Mouse (Mus musculus) midbrain, embryonic 14.5 days (tissue): ENCODE data around the gene Rab27a. TPM values are rescaled to one million over a fixed set of nuclear protein-coding genes. Genes with fewer than 3 reads are reported as not detected.
"Not testable (repeated sequence)": the region's sequence is repeated elsewhere in the genome, so short reads cannot be mapped to it uniquely, and the experiment has no call there.

Experiments
- ATAC-seq: fragments of 200-750 bp; cut with Nextera tagmentation; 2 replicates; pipeline ENCODE4 v1.8.0; 2017; ENCODE audit warnings: moderate number of reproducible peaks, moderate library complexity; ENCODE audit not compliant: low FRiP score, low TSS enrichment
- DNase-seq: peaks from one replicate; pipeline ENCODE4 v3.0.0-alpha.2; 2015
- H3K27ac ChIP-seq: fragments of 300-500 bp; sonication (generic); replicated peaks from 2 replicates; pipeline ENCODE4 v1.5.1; 2014; ENCODE audit warnings: mild to moderate bottlenecking, low read depth, low read length, moderate library complexity
- H3K27me3 ChIP-seq: fragments of 300-500 bp; sonication (generic); 2 replicates; pipeline ENCODE4 v1.6.1; 2014; ENCODE audit warnings: low read length, control low read depth, mixed read lengths; ENCODE audit not compliant: control insufficient read depth, insufficient read depth
- H3K36me3 ChIP-seq: fragments of 300-500 bp; sonication (generic); 2 replicates; pipeline ENCODE4 v1.6.1; 2014; ENCODE audit warnings: low read length, control low read depth; ENCODE audit not compliant: control insufficient read depth, insufficient read depth
- H3K4me1 ChIP-seq: fragments of 300-500 bp; sonication (generic); 2 replicates; pipeline ENCODE4 v1.6.1; 2014; ENCODE audit warnings: mild to moderate bottlenecking, antibody characterized with exemption, low read length, control low read depth; ENCODE audit not compliant: control insufficient read depth, insufficient read depth
- H3K4me2 ChIP-seq: fragments of 300-500 bp; sonication (generic); 2 replicates; pipeline ENCODE4 v1.6.1; 2014; ENCODE audit warnings: mild to moderate bottlenecking, low read length, moderate library complexity
- H3K4me3 ChIP-seq: fragments of 300-500 bp; sonication (generic); replicated peaks from 2 replicates; pipeline ENCODE4 v1.5.1; 2014; ENCODE audit warnings: low read depth, low read length
- H3K9ac ChIP-seq: fragments of 300-500 bp; sonication (generic); replicated peaks from 2 replicates; pipeline ENCODE4 v1.6.1; 2014; ENCODE audit warnings: mild to moderate bottlenecking, low read length, moderate library complexity
- H3K9me3 ChIP-seq: fragments of 300-500 bp; sonication (generic); 2 replicates; pipeline ENCODE4 v1.6.1; 2016; ENCODE audit warnings: low read length, control low read depth, mixed read lengths; ENCODE audit not compliant: control insufficient read depth
- WGBS: fragments of 180-500 bp; shearing (Covaris S2); extraction: QIAGEN DNeasy Blood & Tissue Kit; methylation state at CpG from one replicate; pipeline ENCODE4 v1.1.7; 2014; 5-methylcytosine and 5-hydroxymethylcytosine counted together
- polyA plus RNA-seq: library from polyadenylated mRNA; unstranded; fragments of >200 nt; fragmentation: Nextera tagmentation; extraction: Ambion mirVana; gene quantifications from 2 replicates; pipeline ENCODE4 v1.2.1, GENCODE M21; 2014

Rab27a gene
- polyA plus RNA-seq, 1 experiment from 2014 or later, result 0.74 TPM

- Histone ChIP-seq H3K4me1 (peaks cover 5% of the 10 kb centered on the region; the same call in 1 of the 2 replicates), H3K27ac (no peak overlapping the region), H3K4me3 (no peak overlapping the region), H3K9me3 (no peaks in the 10 kb centered on the region), H3K27me3 (peaks cover 12% of the 10 kb centered on the region; the same call in 1 of the 2 replicates), H3K9ac (no peak overlapping the region), H3K36me3 (no peaks in the 10 kb centered on the region), H3K4me2 (no peak overlapping the region)
- DNase-seq, result no peak
- ATAC-seq, result no peak
These were observed 61.1 kb downstream of the Rab27a start for GRCm38 (mm10) chr9:73105771-73106170.

GRCm38 (mm10) chr9:73112919-73113906 is 68.6 kb downstream of the Rab27a start, which contains the start of gene Rsl24d1:
TSS of gene Rsl24d1 (plus strand) at chr9:73113426.
- H3K4me3 ChIP-seq, result peak within 1 kb of the TSS; percentile 89
- peaks cover 29% of the 10 kb centered on the region for H3K36me3 ChIP-seq
- H3K27me3 ChIP-seq, result no peaks in the 10 kb centered on the region
- under 1% methylated on average over 64 of the region's 64 CpGs for WGBS
- peak within 1 kb of the TSS; percentile 68 for H3K27ac ChIP-seq
- no peaks in the 10 kb centered on the region for H3K9me3 ChIP-seq
- DNase-seq (peak; percentile 96), ATAC-seq (peak; percentile 97)
- H3K9ac ChIP-seq, result peak within 1 kb of the TSS; percentile 79
- H3K4me2 ChIP-seq, result peak within 1 kb of the TSS; percentile 60
- no peaks in the 10 kb centered on the region; the same call in 1 of the 2 replicates for H3K4me1 ChIP-seq

- not testable (repeated sequence) for ATAC-seq, H3K9ac ChIP-seq, H3K4me3 ChIP-seq, H3K27me3 ChIP-seq, H3K27ac ChIP-seq, H3K4me1 ChIP-seq, H3K9me3 ChIP-seq, H3K4me2 ChIP-seq, DNase-seq
- 86% methylated on average over 5 of the region's 6 CpGs for WGBS
- peaks cover 53% of the 10 kb centered on the region for H3K36me3 ChIP-seq
These were observed 72.0 kb downstream of the Rab27a start for GRCm38 (mm10) chr9:73116704-73117103.

GRCm38 (mm10) chr9:73118012-73118411 is 73.4 kb downstream of the Rab27a start:
- no peaks in the 10 kb centered on the region for H3K27me3 ChIP-seq
- H3K9me3 ChIP-seq, result no peaks in the 10 kb centered on the region
- ATAC-seq (no peak), DNase-seq (no peak)
- WGBS, result 94% methylated on average over 4 of the region's 4 CpGs
- no peak overlapping the region for H3K4me3 ChIP-seq
- H3K27ac ChIP-seq, result no peak overlapping the region
- H3K9ac ChIP-seq, result no peak overlapping the region
- H3K4me1 ChIP-seq, result no peaks in the 10 kb centered on the region; the same call in 1 of the 2 replicates
- H3K4me2 ChIP-seq, result no peak overlapping the region
- H3K36me3 ChIP-seq, result peaks cover 58% of the 10 kb centered on the region

- no peak for ATAC-seq
- no peaks in the 10 kb centered on the region for H3K4me1 ChIP-seq
These were observed 77.1 kb downstream of the Rab27a start for GRCm38 (mm10) chr9:73121735-73122134.

GRCm38 (mm10) chr9:73125043-73125570 is 80.5 kb downstream of the Rab27a start:
- 93% methylated on average over 8 of the region's 8 CpGs for WGBS
- H3K9me3 ChIP-seq, result no peaks in the 10 kb centered on the region
- DNase-seq (no peak), ATAC-seq (no peak)
- H3K27me3 ChIP-seq, result no peaks in the 10 kb centered on the region
- no peak overlapping the region for H3K4me3 ChIP-seq
- H3K4me1 ChIP-seq, result no peaks in the 10 kb centered on the region
- peaks cover 87% of the 10 kb centered on the region for H3K36me3 ChIP-seq
- H3K9ac ChIP-seq, result no peak overlapping the region
- H3K4me2 ChIP-seq, result no peak overlapping the region
- no peak overlapping the region for H3K27ac ChIP-seq

More at GRCm38 (mm10) chr9:73121735-73122134, 77.1 kb downstream of the Rab27a start:
- Histone ChIP-seq H3K4me2 (no peak overlapping the region), H3K36me3 (peaks cover 77% of the 10 kb centered on the region), H3K27ac (no peak overlapping the region), H3K9ac (no peak overlapping the region), H3K9me3 (no peaks in the 10 kb centered on the region), H3K27me3 (no peaks in the 10 kb centered on the region), H3K4me3 (no peak overlapping the region)
- 83% methylated on average over 8 of the region's 8 CpGs for WGBS
- DNase-seq, result peak; percentile 52

GRCm38 (mm10) chr9:73127457-73127856 is 82.8 kb downstream of the Rab27a start:
- Histone ChIP-seq H3K36me3 (peaks cover 65% of the 10 kb centered on the region), H3K4me2 (no peak overlapping the region), H3K27ac (no peak overlapping the region), H3K4me1 (no peaks in the 10 kb centered on the region), H3K27me3 (no peaks in the 10 kb centered on the region), H3K9me3 (no peaks in the 10 kb centered on the region), H3K4me3 (no peak overlapping the region), H3K9ac (no peak overlapping the region)
- DNase-seq (no peak), ATAC-seq (no peak)
- 92% methylated on average over 2 of the region's 2 CpGs for WGBS

GRCm38 (mm10) chr9:73129875-73130274 is 85.2 kb downstream of the Rab27a start:
- no peak; the same call in 1 of the 2 replicates for ATAC-seq

More at GRCm38 (mm10) chr9:73129875-73130274, 85.2 kb downstream of the Rab27a start:
- peak; percentile 43 for DNase-seq
- no peak overlapping the region for H3K9ac ChIP-seq
- H3K27ac ChIP-seq, result no peak overlapping the region
- 43% methylated on average over 8 of the region's 8 CpGs for WGBS
- H3K9me3 ChIP-seq, result no peaks in the 10 kb centered on the region
- no peak overlapping the region for H3K4me3 ChIP-seq
- H3K36me3 ChIP-seq, result peaks cover 48% of the 10 kb centered on the region
- no peaks in the 10 kb centered on the region for H3K27me3 ChIP-seq
- no peaks in the 10 kb centered on the region for H3K4me1 ChIP-seq
- no peak overlapping the region for H3K4me2 ChIP-seq
